Mouse (Mus musculus): ENCODE measurements around the gene Mettl22. TPM values are rescaled to one million over a fixed set of nuclear protein-coding genes. Genes with fewer than 3 reads are reported as not detected.

The Mettl22 gene
- total RNA-seq, 2 experiments from 2014 or later, result 30.3 to 34.3 TPM

DNA sequence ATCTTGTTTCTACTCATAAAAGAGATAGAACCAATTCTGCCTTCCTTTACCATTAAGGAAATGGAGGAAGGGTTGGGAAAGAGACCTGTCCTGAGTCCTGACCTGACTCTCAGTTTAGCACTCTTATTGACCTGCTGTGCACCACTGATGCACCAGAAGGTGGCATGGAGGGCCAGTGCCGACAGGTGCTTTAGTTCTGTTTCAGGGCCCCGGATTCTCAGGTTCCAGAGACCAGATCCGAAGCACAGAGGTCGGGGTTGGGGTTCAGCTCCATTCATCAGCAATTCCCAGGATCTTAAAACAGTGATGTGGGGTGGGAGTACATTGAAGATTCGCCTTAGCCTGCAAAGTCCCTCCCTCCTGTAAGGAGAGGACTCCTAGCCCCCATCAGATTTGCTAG lies 42.2 kb downstream of the Mettl22 start:
- DNase-seq, result no peak

DNA sequence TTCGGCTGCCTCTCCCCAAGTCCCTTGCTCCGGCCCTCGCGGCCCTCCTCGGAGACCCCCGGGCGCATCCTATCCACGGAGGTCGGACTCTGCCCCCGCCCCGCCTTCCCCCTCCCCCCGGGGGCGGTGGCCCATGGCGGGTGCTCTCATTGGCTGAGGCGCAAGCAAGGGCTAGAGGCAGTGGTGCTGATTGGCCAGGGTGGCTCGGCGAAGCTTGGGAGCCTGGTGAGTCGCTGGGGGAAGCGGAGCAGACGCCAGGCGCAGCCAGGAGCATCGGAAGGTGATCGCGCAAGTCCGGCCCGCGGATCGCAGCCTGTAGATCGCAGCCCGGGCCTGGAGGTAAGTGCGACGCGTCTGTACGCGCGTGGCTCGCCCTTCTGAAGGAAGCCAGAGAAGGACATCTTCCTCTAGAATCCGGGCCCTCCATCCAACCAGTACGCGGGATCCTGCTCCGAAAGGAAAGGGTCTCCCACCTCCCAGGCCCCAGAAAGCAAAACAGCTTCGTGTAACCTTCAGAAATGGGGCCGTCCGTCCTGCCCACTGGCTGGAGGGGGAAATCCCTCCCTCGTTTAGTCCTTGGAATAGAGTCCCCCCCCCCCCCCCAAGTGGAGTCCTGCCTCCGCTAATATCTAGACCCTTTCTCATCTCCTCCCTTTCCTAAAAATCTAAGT lies 42.8 kb downstream of the Mettl22 start, which contains the start of gene Abat:
Gene Abat (plus strand): TSS at position 194 of the 671 bp plus-strand sequence.
- DNase-seq, result peak; percentile 94

DNA sequence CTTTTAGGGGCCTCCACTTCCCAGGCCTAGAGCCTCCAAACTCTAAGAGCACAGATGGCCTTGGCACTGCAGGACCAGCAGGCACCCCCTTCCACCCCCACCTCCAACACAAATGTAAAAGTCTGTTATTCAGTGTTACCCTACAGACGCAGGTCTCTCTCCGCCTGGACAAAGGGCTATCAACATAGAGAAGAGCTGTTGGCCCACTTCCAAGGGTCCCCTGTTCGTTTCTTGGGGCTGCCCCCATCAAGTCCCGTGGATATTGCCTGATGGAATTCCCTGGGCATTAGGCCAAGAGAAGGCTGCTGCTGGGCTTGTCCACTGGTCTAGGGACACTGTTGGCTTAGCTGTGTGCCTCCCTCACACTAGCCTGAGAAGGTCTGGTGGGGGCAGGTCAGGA lies 43.6 kb downstream of the Mettl22 start:
- DNase-seq, result peak; percentile 64

DNA sequence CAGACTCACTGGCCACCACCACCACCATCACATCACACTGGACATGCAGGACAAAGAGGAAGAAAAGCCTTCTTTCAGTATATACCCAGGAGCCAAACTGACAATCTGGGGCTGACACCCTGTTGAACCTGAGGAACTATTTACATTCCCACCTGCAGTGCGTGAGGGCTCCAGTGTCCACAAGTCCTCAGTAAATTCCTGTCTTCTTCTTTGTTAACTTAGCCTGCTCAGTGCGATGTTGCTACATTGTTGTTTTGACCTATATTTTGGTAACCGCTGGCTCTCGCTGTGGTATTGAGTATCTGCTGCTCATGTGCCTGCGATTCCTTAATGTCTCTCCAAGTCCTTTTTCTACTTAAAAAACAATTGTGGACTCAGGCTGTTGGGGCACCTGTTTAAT lies 49.9 kb downstream of the Mettl22 start:
- no peak for DNase-seq

DNA sequence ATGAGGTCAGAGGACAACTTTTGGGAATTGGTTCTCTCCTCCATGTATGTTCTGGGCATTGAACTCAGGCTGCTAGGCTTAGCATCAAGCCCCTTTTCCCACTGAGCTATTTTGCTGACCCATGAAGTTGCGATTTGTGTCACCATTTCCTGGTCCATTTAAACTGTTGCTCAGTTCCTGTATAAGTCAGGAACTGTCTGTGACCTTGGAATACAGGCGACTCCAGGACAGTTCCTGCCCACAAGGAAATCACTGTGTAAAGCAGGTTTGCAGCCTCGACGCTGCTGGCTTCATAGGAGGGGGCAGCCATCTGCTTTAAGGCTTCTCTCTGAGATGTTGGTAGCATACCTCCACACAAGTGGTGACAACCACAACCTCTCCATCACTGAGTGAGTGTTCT lies 50.7 kb downstream of the Mettl22 start:
- no peak for DNase-seq

DNA sequence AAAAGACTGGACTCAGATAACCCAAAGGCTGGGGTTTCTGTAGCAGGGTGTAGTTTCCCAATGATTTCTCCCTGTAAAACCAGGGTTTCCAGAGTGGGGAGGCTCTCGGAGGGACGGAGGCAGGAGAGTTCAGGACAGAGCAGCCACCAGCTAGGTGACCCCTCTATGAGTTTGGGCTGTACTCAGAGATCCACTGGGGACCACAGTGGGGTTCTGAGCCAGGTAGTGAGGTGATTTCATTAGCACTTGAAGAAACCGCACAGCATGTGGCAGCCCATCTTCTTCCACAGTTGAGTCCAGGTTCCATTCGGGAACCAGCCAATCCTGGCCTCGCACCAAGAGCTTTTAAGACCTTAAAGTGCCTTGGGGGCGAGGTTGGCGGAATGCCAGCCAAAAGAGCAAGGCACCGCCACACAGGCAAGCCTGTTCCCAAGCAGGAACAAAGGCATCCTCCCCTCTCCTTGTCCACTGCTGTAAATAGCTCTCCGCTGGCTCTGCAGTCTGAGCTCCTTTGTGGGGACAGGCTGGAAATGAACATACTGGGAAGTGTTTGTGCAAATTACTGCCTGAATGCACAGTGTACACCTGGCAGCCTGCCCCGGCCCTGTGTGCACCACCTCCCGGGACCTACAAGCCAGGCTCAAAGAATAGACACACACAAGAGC lies 53.0 kb downstream of the Mettl22 start:
- DNase-seq, result peak; percentile 55

DNA sequence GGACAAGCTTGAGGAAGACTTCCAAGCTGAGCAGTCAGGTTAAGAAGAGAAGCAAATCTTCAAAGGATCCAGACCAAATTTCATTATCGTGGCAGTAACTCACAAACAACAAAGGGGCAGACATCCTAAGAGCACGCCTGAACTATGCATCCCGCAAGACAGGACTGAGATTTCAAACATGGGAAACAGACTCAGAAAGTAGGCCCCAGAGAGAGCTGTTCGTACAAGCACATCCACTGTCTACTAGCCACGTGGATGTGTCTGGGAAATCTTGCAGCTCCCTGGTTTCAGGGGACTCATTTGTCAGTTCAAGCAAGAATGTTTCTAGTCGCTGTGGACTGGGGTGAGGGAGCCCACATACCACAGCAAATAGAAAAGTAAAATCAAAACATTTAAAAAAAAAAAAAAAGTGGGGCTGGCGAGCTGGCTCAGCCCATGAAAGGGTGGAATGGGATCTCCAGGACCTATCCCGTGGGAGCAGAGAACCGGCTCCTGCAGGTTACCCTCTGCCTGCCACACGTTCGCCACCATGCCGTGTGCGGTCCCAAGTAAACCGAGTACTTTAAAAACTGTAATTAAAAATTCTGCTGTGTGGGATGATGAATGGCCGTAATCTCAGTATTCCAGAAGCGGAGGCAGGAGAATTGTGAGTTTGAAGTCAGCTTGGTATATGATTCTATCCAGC lies 53.7 kb downstream of the Mettl22 start:
- no peak for DNase-seq

DNA sequence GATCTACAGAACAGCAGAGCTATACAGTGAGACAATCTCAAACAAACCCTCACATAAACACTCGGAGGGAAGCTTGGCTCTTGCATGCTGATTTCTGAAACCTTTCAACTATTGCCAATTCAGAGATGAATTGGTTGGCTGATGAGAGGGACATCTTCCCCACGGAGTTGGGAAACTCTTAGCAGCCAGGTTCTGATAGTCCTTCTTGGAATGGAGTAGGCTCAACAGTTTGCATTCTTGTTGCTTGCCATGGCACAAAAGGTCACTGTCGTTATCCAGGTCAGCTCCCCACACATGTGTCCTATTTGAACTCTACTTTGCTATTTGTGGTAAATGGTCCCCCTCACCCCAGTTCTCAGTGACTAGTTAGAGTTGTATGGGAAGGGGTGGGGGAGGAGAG lies 54.7 kb downstream of the Mettl22 start:
- no peak for DNase-seq

DNA sequence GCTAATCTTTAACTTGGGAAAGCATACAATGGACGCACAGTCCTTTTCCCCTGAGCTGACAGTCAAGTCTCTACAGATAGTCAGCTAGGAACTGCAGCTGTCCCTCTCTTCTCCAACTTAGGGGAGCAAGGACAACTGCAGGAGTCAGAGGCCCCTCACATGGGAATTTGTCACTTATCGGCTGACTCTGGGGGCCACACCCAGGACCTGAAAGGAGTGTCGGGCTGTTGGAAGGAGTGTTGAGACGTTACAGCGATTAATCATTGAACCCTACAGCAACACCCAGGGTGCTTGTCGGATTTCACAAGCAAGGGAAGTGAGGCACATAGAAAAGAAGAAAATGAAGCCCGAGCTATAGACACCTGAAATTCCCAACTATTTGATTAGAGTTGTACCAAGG lies 55.3 kb downstream of the Mettl22 start:
- DNase-seq, result no peak

DNA sequence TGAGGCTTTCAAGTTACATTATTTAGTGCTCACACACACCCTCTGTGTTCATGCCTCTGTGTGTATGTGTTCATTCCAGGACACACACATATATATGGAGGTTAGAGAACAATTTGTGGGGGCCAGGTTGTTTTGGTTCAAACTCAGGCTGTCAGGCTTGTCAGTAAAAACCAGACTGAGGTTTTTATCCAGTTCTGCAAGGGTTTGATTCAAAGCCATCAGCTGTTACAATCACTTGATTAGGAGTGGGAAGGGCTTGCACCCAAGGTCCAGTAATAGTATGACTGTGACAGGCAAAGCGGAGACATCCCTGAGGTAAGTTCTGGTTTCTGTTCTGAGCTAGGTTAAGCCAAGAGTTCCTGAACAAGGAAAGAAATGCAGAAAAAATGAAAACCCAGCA lies 58.8 kb downstream of the Mettl22 start:
- DNase-seq, result no peak

DNA sequence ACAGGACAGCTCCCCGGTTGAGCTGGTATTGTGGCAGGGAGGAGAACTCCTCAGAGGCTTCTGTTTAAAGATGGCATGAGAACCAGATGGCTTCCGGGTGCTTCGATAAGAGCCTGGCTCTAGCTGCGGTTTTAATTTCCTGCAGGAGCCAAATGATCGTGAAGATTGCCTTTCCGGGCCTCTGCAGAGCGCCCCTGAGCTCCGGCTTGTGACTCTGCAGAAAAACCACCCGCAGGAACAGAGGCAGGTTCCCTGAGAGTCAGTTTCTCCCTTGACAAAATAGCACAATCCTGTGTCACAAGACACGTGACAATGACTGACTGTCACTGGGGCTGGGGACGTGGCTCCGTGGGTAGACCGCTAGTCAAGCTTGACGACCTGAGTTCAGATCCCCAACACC lies 59.4 kb downstream of the Mettl22 start:
- DNase-seq, result no peak

DNA sequence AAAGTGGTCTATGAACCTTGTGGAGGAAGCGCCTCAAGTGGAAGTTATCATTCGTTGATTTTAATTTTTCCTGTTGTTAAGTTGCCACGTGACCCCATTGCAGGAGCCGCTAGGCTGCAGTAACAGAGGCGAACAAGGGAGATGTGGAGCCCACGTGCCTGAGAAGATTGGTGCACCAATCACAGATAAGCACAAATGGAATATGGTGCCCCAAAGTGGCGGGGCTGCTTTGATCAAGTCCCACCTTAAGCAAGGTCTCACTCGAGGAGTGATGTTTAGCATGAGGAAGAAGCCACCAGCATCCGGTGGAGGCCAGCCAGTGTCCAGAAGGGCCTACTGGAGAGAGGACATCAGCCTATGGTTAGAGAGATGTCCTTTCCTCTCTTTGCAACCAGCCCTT lies 61.9 kb downstream of the Mettl22 start:
- DNase-seq, result no peak

DNA sequence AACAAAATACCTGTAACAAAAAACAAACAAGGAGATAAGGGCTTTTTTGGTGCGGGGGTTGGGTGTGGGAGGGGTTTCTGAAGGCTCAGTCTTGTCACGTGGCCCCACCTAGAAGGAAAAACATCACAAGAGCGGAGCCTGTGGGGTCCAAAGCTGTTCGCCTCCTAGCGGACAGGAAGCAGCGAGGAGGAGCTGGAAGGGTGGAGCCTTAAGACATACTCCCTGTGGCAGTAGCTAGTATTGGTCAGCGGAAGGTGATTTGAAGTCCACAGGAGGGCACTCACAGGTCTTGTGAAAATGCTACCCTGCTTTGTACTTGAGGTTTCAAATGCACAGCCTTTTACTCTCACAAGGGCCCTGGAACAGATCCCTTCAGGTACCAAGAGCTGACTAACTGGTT lies 62.3 kb downstream of the Mettl22 start:
- no peak for DNase-seq

DNA sequence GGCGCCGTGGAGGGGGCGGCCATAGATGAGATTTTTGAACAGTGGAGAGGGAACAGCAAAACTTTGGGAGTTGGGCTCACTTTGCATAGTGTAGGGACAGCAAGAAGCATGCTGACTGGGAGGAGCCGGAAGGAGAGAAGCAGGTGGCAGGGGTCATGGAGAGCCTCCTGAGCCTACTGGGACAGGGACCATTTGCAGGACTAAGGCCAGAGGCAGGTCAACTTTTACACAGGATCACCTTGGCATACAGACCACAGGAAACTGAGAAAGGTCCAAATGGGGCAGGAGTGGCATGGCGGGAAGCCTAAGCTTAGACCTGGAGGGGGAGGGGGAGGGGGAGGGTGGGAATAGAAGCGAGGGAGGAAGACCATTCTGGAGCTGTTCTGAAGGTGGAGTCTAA lies 62.9 kb downstream of the Mettl22 start:
- no peak for DNase-seq

DNA sequence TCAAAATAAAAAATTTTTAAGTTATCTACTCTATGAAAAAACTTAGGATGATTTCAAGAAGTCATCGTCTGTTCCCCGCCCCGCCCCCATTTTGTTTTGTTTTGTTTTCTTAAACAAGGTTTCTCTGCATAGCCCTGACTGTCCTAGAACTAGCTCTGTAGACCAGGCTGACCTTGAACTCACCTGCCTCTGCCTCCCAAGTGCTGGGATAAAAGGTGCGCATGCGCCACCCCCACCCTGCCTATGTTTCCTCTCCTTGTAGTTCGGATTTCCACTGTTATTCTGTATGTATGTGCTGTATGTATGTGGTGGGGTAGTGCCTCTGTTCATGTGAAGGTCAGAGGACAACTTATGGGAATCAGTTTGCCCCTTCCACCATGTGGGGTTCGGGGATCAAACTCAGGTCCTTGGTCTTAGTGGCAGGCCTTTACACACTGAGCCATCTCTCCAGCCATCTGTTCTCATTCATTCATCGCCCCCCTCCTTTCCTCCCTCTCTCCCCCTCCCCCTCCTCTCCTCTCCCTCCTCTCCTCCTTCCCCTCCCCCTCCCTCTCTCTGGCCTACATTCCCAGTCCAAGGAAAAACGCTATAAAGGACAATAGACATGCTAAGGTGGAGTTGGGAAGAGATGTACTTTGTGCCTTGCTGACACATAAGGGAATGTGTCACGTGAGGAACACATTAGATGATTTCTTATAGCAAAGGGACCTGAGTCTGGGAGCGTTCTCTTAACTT lies 64.0 kb downstream of the Mettl22 start:
- DNase-seq, result no peak

DNA sequence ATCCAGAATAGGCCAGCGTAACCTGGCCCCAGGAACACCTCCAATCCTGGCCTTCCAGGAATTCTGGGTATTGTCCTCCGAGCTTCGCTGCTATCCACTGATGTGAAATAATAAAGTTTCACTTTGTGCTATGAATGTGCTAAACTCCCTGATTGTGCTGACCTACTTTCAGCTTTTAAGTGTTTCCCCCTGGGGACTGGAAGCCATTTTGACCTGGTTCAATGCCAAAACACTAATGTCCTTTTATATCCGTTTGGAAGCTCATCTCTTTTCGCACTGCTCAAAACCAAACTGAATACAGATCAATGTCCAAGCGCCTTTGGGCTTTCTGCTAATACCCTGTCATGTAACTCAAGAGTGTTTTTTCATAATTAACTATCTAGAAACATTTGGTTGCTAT lies 64.8 kb downstream of the Mettl22 start:
- DNase-seq, result no peak

DNA sequence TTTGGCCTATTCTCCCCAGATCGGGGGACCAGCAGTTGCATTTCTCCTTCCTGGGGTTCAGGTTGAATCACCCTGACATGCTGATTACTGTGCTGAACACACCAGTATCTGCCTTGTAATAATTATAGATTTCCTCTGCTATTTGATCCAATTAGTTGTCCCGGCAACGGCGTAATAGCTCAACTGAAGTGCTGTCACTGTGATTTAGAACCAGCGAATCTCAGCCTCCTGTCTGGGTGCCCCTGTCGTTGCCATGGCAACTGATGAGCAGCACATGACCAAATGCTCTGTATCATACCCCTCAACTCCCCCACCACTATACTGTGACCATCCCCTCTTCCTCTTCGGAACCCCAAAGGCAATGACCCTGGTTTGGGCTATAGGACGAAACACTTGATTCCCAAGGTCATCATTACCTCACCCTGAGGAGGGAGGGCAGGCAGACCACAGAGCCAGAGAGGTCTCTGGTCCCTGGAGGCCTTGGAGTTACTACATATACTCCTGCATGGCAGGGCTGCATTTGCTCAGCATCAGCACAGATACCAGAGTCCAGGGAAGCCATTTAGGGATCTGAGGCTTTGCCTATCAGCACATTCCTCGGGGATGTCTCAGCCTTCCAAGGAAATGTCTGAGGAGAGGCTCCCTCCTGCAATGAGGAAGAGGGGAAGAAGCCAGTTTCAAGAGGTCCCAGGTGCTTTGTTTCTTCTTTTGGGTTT lies 68.7 kb downstream of the Mettl22 start:
- DNase-seq, result no peak

Other genes with a start within 250 kb of the Mettl22 start
- not detected for gene Tmem114, start 45.7 kb upstream of the Mettl22 start, total RNA-seq (2021)
- gene Abat, start 42.6 kb downstream of the Mettl22 start, total RNA-seq (2021), result 1 to 10 TPM; 6.3 to 7.6 TPM
- 10 to 100 TPM; 36.5 to 39.0 TPM for gene Pmm2, start 166.9 kb downstream of the Mettl22 start, total RNA-seq (2021)
- 10 to 100 TPM; 12.7 to 13.1 TPM for gene Tmem186, start 166.9 kb downstream of the Mettl22 start, total RNA-seq (2021)
- 10 to 100 TPM; 52.8 to 56.0 TPM for gene Carhsp1, start 201.4 kb downstream of the Mettl22 start, total RNA-seq (2021)
- not detected for gene Gm5767, start 210.0 kb downstream of the Mettl22 start, total RNA-seq (2021)